Mouse (Mus musculus): ENCODE measurements at regions not wholly inside any gene's neighbourhood (a gene's known extent, or its start where the extent isn't known, plus 50 kb on each side); places are given as distances from the start of the nearest gene placed in this dataset.

DNA sequence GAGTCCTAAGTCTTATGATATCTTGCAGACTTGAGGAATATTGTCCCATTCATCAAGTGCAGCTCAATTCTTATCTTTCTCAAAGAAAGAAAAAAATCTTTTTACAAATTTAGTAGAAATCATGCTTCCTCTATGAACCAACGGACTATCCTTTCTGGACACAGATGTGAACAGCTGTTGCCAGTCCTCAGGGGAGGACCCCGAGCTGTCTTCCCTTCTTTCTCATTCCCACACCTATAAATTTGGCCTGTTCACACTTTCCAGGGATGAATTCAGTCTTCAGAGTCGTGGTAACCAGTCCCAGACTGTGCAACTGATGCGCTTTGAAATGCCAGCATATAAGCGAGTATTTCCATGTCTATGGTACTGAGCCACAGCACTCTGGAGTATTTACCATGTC, 214.2 kb upstream of the Pde3a start:
- no peak overlapping the region for H3K4me3 ChIP-seq (ENCODE audit: low read depth, low read length)
- no peaks in the 10 kb centered on the region for H3K27me3 ChIP-seq (ENCODE audit: insufficient read depth, low read length)
- H3K36me3 ChIP-seq (replicated peaks; ENCODE audit: insufficient read depth, low read length), result no peaks in the 10 kb centered on the region
- TF ChIP-seq CTCF (IDR thresholded peaks at IDR 0.05; ENCODE audit: low read depth) (no peak), EP300 (IDR thresholded peaks at IDR 0.05; ENCODE audit: low read depth) (no peak)
- H3K9me3 ChIP-seq (ENCODE audit: low read length), result no peaks in the 10 kb centered on the region
- ATAC-seq (no peak), DNase-seq (no peak)
- no peak overlapping the region for H3K4me2 ChIP-seq (ENCODE audit: low read depth, low read length)
- H3K27ac ChIP-seq (ENCODE audit: low read depth), result no peak overlapping the region
- H3K4me1 ChIP-seq (ENCODE audit: insufficient read depth), result no peaks in the 10 kb centered on the region
- 67% methylated on average over 5 of the region's 5 CpGs for WGBS (ENCODE audit: insufficient replicate concordance)
- no peak overlapping the region for H3K9ac ChIP-seq (replicated peaks)

DNA sequence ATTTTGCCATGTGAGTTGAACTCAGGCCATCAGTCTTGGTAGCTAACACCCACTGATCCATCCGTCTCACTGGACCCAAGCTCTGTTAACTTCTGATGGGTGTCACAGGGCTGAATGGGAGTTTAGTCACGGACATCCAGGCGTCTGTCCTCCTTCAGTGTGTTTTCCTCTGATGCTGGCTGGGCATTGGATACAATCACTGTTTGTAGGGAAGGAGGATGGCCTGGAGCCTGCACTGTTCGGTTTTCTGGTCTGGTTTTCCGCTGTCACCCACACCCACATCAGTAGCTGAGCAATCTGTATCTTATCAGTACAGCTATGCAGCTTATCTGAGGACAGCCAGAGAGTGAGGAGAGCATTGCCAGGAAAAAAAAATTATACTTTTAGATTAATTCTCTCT, 207.7 kb upstream of the Pde3a start:
- no peak overlapping the region for H3K9ac ChIP-seq (replicated peaks)
- no peaks in the 10 kb centered on the region for H3K36me3 ChIP-seq (replicated peaks; ENCODE audit: insufficient read depth, low read length)
- no peak overlapping the region for H3K4me2 ChIP-seq (ENCODE audit: low read depth, low read length)
- DNase-seq, result no peak
- no peak overlapping the region for H3K4me3 ChIP-seq (ENCODE audit: low read depth, low read length)
- H3K4me1 ChIP-seq (ENCODE audit: insufficient read depth), result no peaks in the 10 kb centered on the region
- WGBS (ENCODE audit: insufficient replicate concordance), result 42% methylated on average over 5 of the region's 5 CpGs
- H3K27ac ChIP-seq (ENCODE audit: low read depth), result no peak overlapping the region
- no peak for TF ChIP-seq EP300 (IDR thresholded peaks at IDR 0.05; ENCODE audit: low read depth)
- TF ChIP-seq CTCF (IDR thresholded peaks at IDR 0.05; ENCODE audit: low read depth), result no peak
- no peaks in the 10 kb centered on the region for H3K9me3 ChIP-seq (ENCODE audit: low read length)
- no peaks in the 10 kb centered on the region for H3K27me3 ChIP-seq (ENCODE audit: insufficient read depth, low read length)
- ATAC-seq, result no peak

DNA sequence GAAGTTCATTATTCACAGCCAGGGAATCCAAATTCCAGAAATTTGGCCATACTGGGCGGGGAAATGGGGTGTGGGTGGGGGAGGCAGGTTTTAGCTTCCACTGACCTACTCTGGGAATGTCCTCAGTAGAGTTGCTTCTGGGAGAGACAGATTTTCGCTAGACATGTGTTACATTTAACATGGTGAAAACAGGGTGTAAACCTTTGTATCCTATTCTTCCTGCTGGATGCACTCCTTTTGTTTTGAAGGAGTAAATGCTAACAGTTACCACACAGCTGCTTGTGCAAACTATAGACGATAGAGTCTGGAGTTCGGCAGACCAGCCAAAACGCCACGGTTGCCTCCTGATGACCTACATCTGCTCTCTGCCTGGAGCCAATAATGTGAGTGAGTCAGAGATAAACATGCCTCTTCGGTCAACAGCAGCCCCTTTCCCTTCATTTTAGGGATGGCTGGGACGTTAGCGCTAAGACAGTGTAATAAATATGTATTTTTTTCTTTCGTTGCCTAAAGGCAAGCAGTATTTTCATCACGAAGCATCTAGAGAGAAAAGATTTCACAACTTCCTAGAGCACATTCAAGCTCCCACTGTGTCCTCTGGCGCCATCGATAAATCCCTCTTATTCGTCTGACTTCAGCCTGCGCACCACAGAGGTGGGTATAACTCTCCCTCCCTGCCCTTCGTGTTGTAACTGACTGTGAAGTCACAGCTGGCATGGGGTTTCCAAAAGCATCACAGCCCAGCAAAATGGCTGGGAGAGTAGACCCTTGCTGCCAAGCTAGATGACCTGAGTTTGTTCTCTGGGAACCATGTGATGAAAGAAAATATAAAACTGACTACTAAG, 207.1 kb upstream of the Pde3a start:
- Histone ChIP-seq H3K36me3 (replicated peaks; ENCODE audit: insufficient read depth, low read length) (no peaks in the 10 kb centered on the region), H3K4me2 (ENCODE audit: low read depth, low read length) (no peak overlapping the region), H3K4me3 (ENCODE audit: low read depth, low read length) (no peak overlapping the region), H3K27ac (ENCODE audit: low read depth) (no peak overlapping the region), H3K9me3 (ENCODE audit: low read length) (no peaks in the 10 kb centered on the region), H3K9ac (replicated peaks) (no peak overlapping the region), H3K4me1 (ENCODE audit: insufficient read depth) (no peaks in the 10 kb centered on the region), H3K27me3 (ENCODE audit: insufficient read depth, low read length) (no peaks in the 10 kb centered on the region)
- DNase-seq (peak; percentile 18), ATAC-seq (peak; percentile 74)
- 65% methylated on average over 16 of the region's 16 CpGs for WGBS (ENCODE audit: insufficient replicate concordance)
- TF ChIP-seq EP300 (IDR thresholded peaks at IDR 0.05; ENCODE audit: low read depth), result no peak
- TF ChIP-seq CTCF (IDR thresholded peaks at IDR 0.05; ENCODE audit: low read depth), result no peak

DNA sequence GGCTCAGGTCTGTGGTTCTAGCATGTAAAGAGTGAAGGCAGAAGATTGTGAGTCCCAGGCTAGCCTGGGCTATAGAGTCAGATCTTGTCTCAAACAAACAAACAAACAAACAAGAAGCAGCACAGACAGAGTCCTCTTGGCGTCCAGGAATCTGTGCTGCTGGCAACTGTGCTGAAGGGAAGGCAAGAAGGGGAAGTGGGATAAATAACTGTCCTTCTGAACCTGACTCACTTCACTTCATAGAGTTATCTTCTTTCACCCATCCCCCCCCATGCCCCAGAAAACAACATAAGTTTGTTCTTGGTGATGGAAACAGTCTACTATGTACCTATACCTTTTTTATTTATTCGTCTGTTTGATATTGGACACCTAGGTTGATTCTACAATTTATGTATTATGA, 200.8 kb upstream of the Pde3a start:
- WGBS (ENCODE audit: insufficient replicate concordance), result 55% methylated on average over 2 of the region's 2 CpGs
- no peaks in the 10 kb centered on the region for H3K9me3 ChIP-seq (ENCODE audit: low read length)
- TF ChIP-seq CTCF (IDR thresholded peaks at IDR 0.05; ENCODE audit: low read depth) (no peak), EP300 (IDR thresholded peaks at IDR 0.05; ENCODE audit: low read depth) (no peak)
- H3K4me3 ChIP-seq (ENCODE audit: low read depth, low read length), result no peak overlapping the region
- H3K4me2 ChIP-seq (ENCODE audit: low read depth, low read length), result no peak overlapping the region
- H3K9ac ChIP-seq (replicated peaks), result no peak overlapping the region
- DNase-seq (no peak), ATAC-seq (no peak)
- no peak overlapping the region for H3K27ac ChIP-seq (ENCODE audit: low read depth)
- H3K27me3 ChIP-seq (ENCODE audit: insufficient read depth, low read length), result no peaks in the 10 kb centered on the region
- H3K36me3 ChIP-seq (replicated peaks; ENCODE audit: insufficient read depth, low read length), result no peaks in the 10 kb centered on the region
- H3K4me1 ChIP-seq (ENCODE audit: insufficient read depth), result no peaks in the 10 kb centered on the region

DNA sequence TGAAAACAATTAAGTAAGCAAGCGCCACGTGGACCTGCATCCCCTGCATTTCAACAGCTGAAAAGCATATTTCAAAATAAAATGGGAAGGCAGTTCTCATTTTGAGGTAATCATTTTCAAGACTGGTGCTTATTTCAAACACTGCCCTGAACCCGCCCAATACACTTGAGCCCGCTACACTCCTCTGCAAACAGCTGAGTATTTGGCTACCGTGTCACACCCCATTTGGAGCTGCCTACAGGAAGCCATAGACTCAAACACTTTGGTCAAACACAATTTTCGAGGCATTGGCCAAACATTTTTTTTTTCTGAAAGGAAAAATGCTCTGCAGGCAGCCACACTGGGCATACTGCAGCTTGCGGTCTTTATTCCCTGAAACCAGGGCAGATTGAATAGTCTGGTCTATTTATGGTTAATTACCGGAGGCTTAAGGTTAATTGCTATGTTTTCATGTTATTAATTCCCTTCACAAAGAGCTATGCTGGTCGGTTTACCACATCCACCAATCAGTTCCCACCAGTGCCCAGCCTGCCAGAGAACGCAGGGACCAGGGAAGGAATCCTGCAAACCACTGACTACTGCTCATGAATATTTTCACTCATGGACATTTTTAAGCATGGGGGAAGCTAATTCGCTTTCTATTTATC, 198.9 kb upstream of the Pde3a start:
- Histone ChIP-seq H3K4me1 (ENCODE audit: insufficient read depth) (no peaks in the 10 kb centered on the region), H3K9ac (replicated peaks) (no peak overlapping the region), H3K27me3 (ENCODE audit: insufficient read depth, low read length) (no peaks in the 10 kb centered on the region), H3K27ac (ENCODE audit: low read depth) (no peak overlapping the region), H3K4me3 (ENCODE audit: low read depth, low read length) (no peak overlapping the region), H3K9me3 (ENCODE audit: low read length) (no peaks in the 10 kb centered on the region), H3K36me3 (replicated peaks; ENCODE audit: insufficient read depth, low read length) (no peaks in the 10 kb centered on the region), H3K4me2 (ENCODE audit: low read depth, low read length) (no peak overlapping the region)
- 58% methylated on average over 11 of the region's 11 CpGs for whole genome bisulfite sequencing (ENCODE audit: insufficient replicate concordance)
- DNase-seq (no peak), ATAC-seq (no peak)
- TF ChIP-seq EP300 (IDR thresholded peaks at IDR 0.05; ENCODE audit: low read depth) (no peak), CTCF (IDR thresholded peaks at IDR 0.05; ENCODE audit: low read depth) (no peak)

DNA sequence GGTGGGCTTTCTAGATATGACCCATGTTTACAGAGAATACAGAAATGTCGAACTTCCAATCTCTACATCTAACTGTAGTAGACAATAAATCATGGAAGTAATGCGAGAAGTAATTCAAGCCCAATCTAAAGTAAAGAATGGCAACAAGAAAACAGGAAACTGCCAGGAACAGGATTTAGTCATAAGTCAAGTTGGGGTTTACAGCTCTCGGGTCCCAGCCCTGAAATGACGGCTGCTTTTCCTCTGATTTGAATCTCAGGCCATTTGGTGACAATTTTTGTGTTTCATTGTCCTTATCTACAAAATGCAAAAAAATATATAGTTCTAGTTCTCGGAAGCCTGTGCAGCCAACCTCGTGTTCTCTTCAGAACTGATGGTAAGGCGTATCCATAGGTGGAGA, 195.0 kb upstream of the Pde3a start:
- ATAC-seq (no peak), DNase-seq (no peak)
- no peaks in the 10 kb centered on the region for H3K27me3 ChIP-seq (ENCODE audit: insufficient read depth, low read length)
- no peak for TF ChIP-seq EP300 (IDR thresholded peaks at IDR 0.05; ENCODE audit: low read depth)
- TF ChIP-seq CTCF (IDR thresholded peaks at IDR 0.05; ENCODE audit: low read depth), result no peak
- H3K9ac ChIP-seq (replicated peaks), result no peak overlapping the region
- 46% methylated on average over 7 of the region's 7 CpGs for WGBS (ENCODE audit: insufficient replicate concordance)
- no peak overlapping the region for H3K4me3 ChIP-seq (ENCODE audit: low read depth, low read length)
- H3K27ac ChIP-seq (ENCODE audit: low read depth), result no peak overlapping the region
- 0 out of 2 replicates have a peak, but pooled peaks cover 2% of the 10 kb centered on the region for H3K9me3 ChIP-seq (ENCODE audit: low read length)
- no peaks in the 10 kb centered on the region for H3K36me3 ChIP-seq (replicated peaks; ENCODE audit: insufficient read depth, low read length)
- no peak overlapping the region for H3K4me2 ChIP-seq (ENCODE audit: low read depth, low read length)
- H3K4me1 ChIP-seq (ENCODE audit: insufficient read depth), result no peaks in the 10 kb centered on the region
